Mouse (Mus musculus) heart, embryonic 13.5 days (tissue): Measurements from ENCODE around the gene Sipa1l3. TPM values are rescaled to one million over a fixed set of nuclear protein-coding genes. Genes with fewer than 3 reads are reported as not detected.

Experiments
- ATAC-seq: fragments of 200-750 bp; cut with Nextera tagmentation; 2 replicates; pipeline ENCODE4 v1.8.0; 2017; ENCODE audit warnings: moderate TSS enrichment; ENCODE audit not compliant: insufficient number of reproducible peaks, low FRiP score, low TSS enrichment; ENCODE audit errors: extremely low read depth
- H3K27ac ChIP-seq: fragments of 300-500 bp; sonication (generic); replicated peaks from 2 replicates; pipeline ENCODE4 v1.5.1; 2015; ENCODE audit warnings: moderate library complexity, mild to moderate bottlenecking, inconsistent platforms
- H3K27me3 ChIP-seq: fragments of 300-500 bp; sonication (generic); replicated peaks from 2 replicates; pipeline ENCODE4 v1.6.1; 2015; ENCODE audit warnings: mild to moderate bottlenecking, inconsistent platforms
- H3K36me3 ChIP-seq: fragments of 300-500 bp; sonication (generic); 2 replicates; pipeline ENCODE4 v1.6.1; 2015; ENCODE audit warnings: mild to moderate bottlenecking, inconsistent platforms
- H3K4me1 ChIP-seq: fragments of 300-500 bp; sonication (generic); 2 replicates; pipeline ENCODE4 v1.6.1; 2015; ENCODE audit warnings: inconsistent platforms
- H3K4me2 ChIP-seq: fragments of 300-500 bp; sonication (generic); 2 replicates; pipeline ENCODE4 v1.6.1; 2015; ENCODE audit warnings: inconsistent platforms, mild to moderate bottlenecking, moderate library complexity
- H3K4me3 ChIP-seq: fragments of 300-500 bp; sonication (generic); 2 replicates; pipeline ENCODE4 v1.5.1; 2015; ENCODE audit warnings: moderate library complexity, mild to moderate bottlenecking, inconsistent platforms
- H3K9ac ChIP-seq: fragments of 300-500 bp; sonication (generic); 2 replicates; pipeline ENCODE4 v1.6.1; 2015; ENCODE audit warnings: inconsistent platforms, mild to moderate bottlenecking, moderate library complexity
- H3K9me3 ChIP-seq: fragments of 300-500 bp; sonication (generic); 2 replicates; pipeline ENCODE4 v1.6.1; 2016; ENCODE audit warnings: inconsistent platforms
- WGBS: fragments of 180-500 bp; shearing (Covaris S2); methylation state at CpG from one replicate; pipeline ENCODE4 v1.1.7; 2015; ENCODE audit warnings: mixed read lengths; 5-methylcytosine and 5-hydroxymethylcytosine counted together
- polyA plus RNA-seq: library from polyadenylated mRNA; unstranded; fragments of >200 nt; fragmentation: Nextera tagmentation; extraction: Ambion mirVana; gene quantifications from 2 replicates; pipeline ENCODE4 v1.2.1, GENCODE M21; 2015

The Sipa1l3 gene
- polyA plus RNA-seq, 1 experiment from 2014 or later, result 4.1 TPM

DNA sequence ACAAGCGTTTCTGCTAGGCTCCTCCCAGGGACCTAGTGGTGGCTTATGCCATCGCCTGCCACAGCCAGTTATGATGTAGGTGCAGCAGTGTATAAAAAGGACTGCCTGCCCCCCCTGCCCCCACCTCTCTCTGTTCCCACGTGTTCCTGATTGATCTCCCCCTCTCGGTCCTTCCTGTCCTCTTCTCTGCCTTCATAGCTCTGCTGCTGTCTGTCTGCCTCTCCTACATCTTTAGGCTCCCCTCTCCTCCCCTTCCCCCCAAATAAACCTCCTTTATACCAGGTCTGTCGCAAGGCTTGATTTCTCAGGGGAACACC, 150.5 kb downstream of the Sipa1l3 start:
- H3K4me1 ChIP-seq, result no peaks in the 10 kb centered on the region
- no peak overlapping the region for H3K4me2 ChIP-seq
- no peaks in the 10 kb centered on the region for H3K9me3 ChIP-seq
- H3K36me3 ChIP-seq, result 0 out of 2 replicates have a peak, but pooled peaks cover 2% of the 10 kb centered on the region
- WGBS, result 44% methylated on average over 5 of the region's 5 CpGs
- H3K9ac ChIP-seq, result no peak overlapping the region
- H3K4me3 ChIP-seq, result no peak overlapping the region
- ATAC-seq, result no peak
- H3K27me3 ChIP-seq, result peaks cover 19% of the 10 kb centered on the region
- H3K27ac ChIP-seq, result no peak overlapping the region

DNA sequence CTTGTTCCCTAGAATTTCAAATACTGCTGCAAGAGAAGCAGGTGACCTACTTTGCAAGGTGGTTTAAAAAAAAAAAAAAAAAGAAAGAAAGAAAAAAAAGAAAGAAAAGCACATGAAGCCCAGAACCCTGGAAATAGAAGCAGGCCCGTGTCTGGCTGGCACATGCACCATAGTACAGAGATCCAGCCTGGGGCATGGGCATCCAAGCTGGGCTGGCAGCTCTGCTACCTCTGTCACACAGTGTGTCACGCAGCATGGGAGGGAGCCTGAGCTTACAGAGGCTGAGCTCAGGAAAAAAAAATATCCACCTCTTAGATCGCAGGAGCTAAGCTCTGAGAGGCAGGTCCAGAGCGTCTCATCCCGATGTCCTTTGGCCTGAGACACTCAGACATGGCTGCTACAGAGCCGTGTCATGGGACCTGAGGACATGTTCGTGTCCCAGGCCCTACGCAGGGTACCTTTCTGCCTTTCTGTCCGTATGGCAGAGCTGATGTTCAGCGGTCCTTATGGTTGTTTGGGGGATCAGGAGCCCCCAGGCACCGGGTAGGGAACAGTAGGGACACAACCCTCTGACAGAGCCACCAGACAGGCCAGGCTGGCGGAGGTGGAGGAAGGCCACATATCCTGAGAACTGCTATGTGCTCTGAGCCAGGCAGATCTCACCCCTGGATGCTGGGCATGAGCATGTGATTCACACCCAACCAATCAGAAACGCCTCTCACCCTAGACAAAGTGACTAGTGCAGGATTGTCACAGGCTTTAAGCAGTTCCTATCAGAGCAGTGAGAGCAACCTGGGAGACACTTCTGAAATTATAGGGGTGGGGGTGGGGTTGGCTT, 151.1 kb downstream of the Sipa1l3 start:
- 0 out of 2 replicates have a peak, but pooled peaks cover 2% of the 10 kb centered on the region for H3K36me3 ChIP-seq
- H3K27ac ChIP-seq, result no peak overlapping the region
- WGBS, result 79% methylated on average over 13 of the region's 13 CpGs
- no peak overlapping the region for H3K9ac ChIP-seq
- ATAC-seq, result no peak
- no peak overlapping the region for H3K4me3 ChIP-seq
- no peaks in the 10 kb centered on the region for H3K4me1 ChIP-seq
- H3K4me2 ChIP-seq, result no peak overlapping the region
- H3K9me3 ChIP-seq, result no peaks in the 10 kb centered on the region
- H3K27me3 ChIP-seq, result peaks cover 15% of the 10 kb centered on the region; the same call in 1 of the 2 replicates

DNA sequence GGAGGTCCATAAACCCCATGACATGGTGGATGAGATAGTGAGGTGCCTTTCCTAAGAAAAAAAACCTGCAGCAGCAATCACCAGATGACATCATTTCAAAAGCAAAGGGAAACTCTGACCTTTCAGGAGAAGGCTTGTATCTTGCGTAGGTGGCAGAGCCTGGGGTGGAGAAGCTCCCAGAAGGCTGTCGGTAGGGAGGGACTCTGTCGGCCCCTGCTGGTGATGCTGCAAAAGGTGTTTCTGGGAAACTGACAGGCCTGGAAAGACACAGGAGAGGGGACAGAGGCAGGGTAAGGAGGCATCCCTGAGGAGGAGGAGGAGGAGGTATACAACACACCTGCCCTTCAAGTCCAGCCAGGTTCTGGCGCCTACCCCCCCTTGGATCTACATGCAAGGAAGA, 154.4 kb downstream of the Sipa1l3 start:
- Histone ChIP-seq H3K4me3 (no peak overlapping the region), H3K27me3 (no peaks in the 10 kb centered on the region), H3K9me3 (no peaks in the 10 kb centered on the region), H3K9ac (no peak overlapping the region), H3K27ac (no peak overlapping the region), H3K36me3 (no peaks in the 10 kb centered on the region), H3K4me1 (no peaks in the 10 kb centered on the region), H3K4me2 (no peak overlapping the region)
- no peak for ATAC-seq
- WGBS, result 29% methylated on average over 4 of the region's 4 CpGs

DNA sequence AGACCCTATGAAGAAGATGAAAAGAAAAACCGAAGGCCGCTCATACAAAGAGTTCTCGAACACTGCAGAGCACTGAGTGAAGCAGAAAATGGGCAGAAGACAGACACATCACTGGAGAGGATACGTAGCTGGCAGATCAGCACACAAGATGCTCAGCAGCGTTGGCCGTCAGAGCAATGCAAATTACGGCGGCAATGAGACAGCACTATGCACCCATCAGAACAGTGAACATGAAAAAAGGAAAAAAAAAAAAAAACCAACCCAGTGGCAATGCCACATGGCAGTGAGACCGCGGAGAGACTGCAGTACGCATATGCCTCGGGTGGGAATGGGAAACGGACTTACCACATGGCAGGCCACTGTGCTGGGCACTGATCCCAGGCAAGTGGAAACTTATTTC, 156.9 kb downstream of the Sipa1l3 start:
- ATAC-seq, result no peak
- no peak overlapping the region for H3K4me3 ChIP-seq
- H3K9me3 ChIP-seq, result no peaks in the 10 kb centered on the region
- H3K27ac ChIP-seq, result no peak overlapping the region
- H3K9ac ChIP-seq, result no peak overlapping the region
- peaks cover 7% of the 10 kb centered on the region for H3K36me3 ChIP-seq
- H3K4me2 ChIP-seq, result no peak overlapping the region
- no peaks in the 10 kb centered on the region for H3K27me3 ChIP-seq
- no peaks in the 10 kb centered on the region for H3K4me1 ChIP-seq
- 92% methylated on average over 13 of the region's 13 CpGs for WGBS

DNA sequence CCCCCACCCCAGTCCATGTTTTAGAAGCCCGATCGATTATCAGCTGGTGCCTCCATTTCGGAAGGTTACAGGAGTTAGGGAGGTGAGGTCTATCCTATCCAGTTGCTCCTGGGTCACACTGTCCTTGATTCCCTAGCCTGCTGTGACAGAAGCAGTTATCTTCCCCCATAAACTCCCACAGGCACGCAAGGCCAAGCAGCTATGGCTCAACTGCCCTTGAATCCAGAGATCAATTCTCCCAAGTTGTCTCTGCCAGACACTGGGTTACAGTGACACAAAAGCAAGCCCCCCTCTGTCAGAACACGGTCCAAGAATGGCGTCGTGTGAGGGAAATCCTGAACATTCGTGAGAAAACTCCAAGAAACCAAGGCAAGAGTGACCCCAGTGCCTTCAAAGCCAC, 163.0 kb downstream of the Sipa1l3 start:
- H3K4me1 ChIP-seq, result no peaks in the 10 kb centered on the region
- H3K9me3 ChIP-seq, result no peaks in the 10 kb centered on the region
- H3K4me3 ChIP-seq, result no peak overlapping the region
- ATAC-seq, result no peak
- 83% methylated on average over 8 of the region's 8 CpGs for WGBS
- H3K4me2 ChIP-seq, result no peak overlapping the region
- H3K9ac ChIP-seq, result no peak overlapping the region
- H3K36me3 ChIP-seq, result peaks cover 7% of the 10 kb centered on the region
- no peak overlapping the region for H3K27ac ChIP-seq
- H3K27me3 ChIP-seq, result no peaks in the 10 kb centered on the region

DNA sequence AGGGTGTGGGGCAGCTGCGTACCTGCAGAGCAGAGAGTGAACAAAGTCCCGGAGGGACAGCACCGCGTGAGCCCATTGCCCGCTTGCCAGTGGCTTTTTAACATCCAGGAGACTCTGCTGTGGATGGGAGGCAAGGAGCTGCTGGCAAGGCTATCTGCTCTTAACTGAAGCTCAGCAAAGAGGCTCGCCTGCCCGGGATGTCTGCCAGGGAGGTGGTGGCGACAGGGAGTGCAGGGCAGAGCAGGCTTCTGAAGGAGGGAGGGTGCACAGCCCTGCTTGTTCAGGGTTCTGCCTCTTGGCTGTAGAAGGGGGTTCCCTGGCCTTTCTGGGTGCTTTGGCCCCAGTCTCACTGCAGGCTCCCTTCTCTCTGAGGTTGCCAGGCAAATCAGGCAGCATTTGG, 164.3 kb downstream of the Sipa1l3 start:
- WGBS, result 64% methylated on average over 8 of the region's 8 CpGs
- peaks cover 7% of the 10 kb centered on the region for H3K36me3 ChIP-seq
- no peak overlapping the region for H3K4me3 ChIP-seq
- H3K4me1 ChIP-seq, result no peaks in the 10 kb centered on the region
- no peak for ATAC-seq
- H3K4me2 ChIP-seq, result no peak overlapping the region
- H3K27ac ChIP-seq, result no peak overlapping the region
- no peak overlapping the region for H3K9ac ChIP-seq
- H3K27me3 ChIP-seq, result no peaks in the 10 kb centered on the region
- H3K9me3 ChIP-seq, result no peaks in the 10 kb centered on the region

DNA sequence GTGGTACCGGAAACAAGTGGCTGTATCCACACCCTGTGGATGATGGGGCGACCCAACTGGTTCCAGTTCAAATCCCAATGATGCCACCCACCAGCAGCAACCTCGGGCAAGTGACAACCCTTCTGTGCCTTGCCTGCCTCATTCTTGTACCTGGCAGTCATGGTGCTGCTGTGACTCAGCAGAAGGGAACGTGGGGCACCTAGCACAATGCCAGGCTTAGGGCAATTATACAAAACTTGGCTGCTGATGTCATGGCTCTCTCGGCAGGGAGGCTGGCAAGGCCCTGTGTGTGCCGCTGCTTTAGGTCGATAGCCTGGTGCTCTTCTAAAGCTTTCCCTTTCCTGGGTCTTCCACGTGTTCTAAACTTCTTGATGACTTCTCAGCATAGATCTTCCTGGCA, 166.2 kb downstream of the Sipa1l3 start:
- Histone ChIP-seq H3K27ac (no peak overlapping the region), H3K9ac (no peak overlapping the region), H3K27me3 (no peaks in the 10 kb centered on the region), H3K4me1 (no peaks in the 10 kb centered on the region), H3K36me3 (peaks cover 10% of the 10 kb centered on the region; the same call in 1 of the 2 replicates), H3K9me3 (no peaks in the 10 kb centered on the region), H3K4me2 (no peak overlapping the region), H3K4me3 (no peak overlapping the region)
- whole genome bisulfite sequencing, result 85% methylated on average over 8 of the region's 8 CpGs
- no peak for ATAC-seq

DNA sequence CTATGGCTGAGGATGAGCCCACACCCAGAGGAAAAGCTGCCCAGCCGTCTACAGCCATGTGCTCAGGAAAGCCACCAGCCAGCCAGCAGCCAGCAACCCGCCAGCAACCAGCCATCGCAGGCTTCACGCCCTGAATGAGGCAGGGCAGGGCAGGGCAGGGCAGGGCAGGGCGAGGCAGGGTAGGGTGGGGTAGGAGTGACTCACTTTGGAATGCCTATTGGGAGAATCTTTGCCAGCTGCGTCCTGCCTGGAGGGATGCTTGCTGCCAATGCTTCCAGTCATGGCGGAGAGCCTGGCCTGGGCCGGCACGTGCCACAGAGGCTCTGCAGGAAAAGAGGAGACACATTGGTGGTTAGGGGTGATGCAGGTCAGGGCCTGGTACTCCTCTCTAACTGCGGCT, 168.0 kb downstream of the Sipa1l3 start:
- 85% methylated on average over 10 of the region's 10 CpGs for WGBS
- H3K4me3 ChIP-seq, result no peak overlapping the region
- ATAC-seq, result no peak
- H3K36me3 ChIP-seq, result peaks cover 9% of the 10 kb centered on the region; the same call in 1 of the 2 replicates
- H3K27ac ChIP-seq, result no peak overlapping the region
- H3K4me1 ChIP-seq, result no peaks in the 10 kb centered on the region
- no peak overlapping the region for H3K4me2 ChIP-seq
- no peaks in the 10 kb centered on the region for H3K27me3 ChIP-seq
- no peaks in the 10 kb centered on the region for H3K9me3 ChIP-seq
- H3K9ac ChIP-seq, result no peak overlapping the region

DNA sequence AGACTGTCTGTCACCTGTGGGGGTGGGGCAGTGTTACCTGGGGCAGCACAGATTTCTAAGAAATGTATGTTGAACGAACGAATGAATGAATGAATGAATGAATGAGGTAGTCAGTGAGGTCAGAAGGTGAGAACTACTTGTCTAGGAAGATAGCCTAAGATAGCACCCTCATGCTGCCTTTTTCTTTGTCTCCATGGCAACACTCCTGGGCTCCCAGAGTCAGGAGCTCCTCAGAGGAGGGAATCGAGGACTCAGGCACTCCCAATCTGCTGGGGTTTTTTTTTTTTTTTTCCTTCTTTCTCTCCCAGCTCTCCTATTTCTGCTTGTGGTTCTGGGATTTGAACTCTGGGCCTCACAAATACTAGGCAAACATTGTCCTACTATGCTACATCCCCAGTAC, 172.2 kb downstream of the Sipa1l3 start:
- Histone ChIP-seq H3K9me3 (no peaks in the 10 kb centered on the region), H3K4me2 (no peak overlapping the region), H3K27me3 (no peaks in the 10 kb centered on the region), H3K36me3 (0 out of 2 replicates have a peak, but pooled peaks cover 9% of the 10 kb centered on the region), H3K9ac (no peak overlapping the region), H3K27ac (no peak overlapping the region), H3K4me3 (no peak overlapping the region), H3K4me1 (peaks cover 8% of the 10 kb centered on the region)
- WGBS, result 58% methylated on average over 3 of the region's 3 CpGs
- no peak for ATAC-seq

DNA sequence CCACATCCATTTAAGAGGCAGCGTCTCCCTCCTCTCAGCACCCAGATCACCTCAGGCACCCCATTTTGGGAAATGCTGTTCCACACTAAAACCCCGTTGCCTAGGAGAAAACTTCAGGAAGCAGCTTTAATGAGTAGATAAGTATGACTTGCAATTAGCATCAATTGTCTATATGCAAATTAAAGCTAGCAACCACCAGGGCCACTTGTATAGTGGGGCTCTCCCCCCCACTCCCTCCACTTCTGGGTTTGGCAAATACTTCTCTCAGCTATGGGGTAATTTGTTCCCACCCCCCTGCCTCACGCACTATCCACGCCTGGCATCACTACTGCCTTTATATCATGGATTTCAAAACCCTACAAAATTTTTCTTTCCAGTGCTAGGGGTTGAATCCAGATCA, 172.9 kb downstream of the Sipa1l3 start:
- no peaks in the 10 kb centered on the region for H3K27me3 ChIP-seq
- no peak overlapping the region for H3K9ac ChIP-seq
- H3K9me3 ChIP-seq, result no peaks in the 10 kb centered on the region
- ATAC-seq, result no peak
- peaks cover 8% of the 10 kb centered on the region for H3K4me1 ChIP-seq
- no peak overlapping the region for H3K27ac ChIP-seq
- H3K36me3 ChIP-seq, result 0 out of 2 replicates have a peak, but pooled peaks cover 9% of the 10 kb centered on the region
- H3K4me2 ChIP-seq, result no peak overlapping the region
- H3K4me3 ChIP-seq, result no peak overlapping the region
- 90% methylated on average over 4 of the region's 4 CpGs for WGBS

DNA sequence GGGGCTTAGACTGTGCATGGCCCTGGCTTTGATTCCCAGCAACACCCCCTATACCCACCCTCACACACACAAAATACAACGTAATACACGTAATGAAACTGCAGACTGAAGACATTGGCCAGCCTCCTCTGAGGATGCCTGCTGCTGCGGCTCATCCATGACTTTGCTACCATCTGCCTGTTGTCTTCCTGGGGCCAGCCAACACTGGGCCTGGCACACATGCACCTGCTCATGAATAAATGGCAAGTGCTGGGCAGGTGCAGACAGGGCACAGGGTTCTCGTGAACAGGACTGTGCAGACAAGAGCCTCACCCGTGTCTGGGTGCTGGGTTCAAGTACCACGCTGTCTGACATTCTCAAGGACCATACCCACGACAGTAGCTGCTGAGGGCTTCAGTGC, 174.7 kb downstream of the Sipa1l3 start:
- H3K4me3 ChIP-seq, result no peak overlapping the region
- no peaks in the 10 kb centered on the region for H3K9me3 ChIP-seq
- no peaks in the 10 kb centered on the region for H3K27me3 ChIP-seq
- H3K27ac ChIP-seq, result no peak overlapping the region
- 89% methylated on average over 7 of the region's 7 CpGs for WGBS
- H3K9ac ChIP-seq, result no peak overlapping the region
- 0 out of 2 replicates have a peak, but pooled peaks cover 9% of the 10 kb centered on the region for H3K36me3 ChIP-seq
- H3K4me2 ChIP-seq, result no peak overlapping the region
- H3K4me1 ChIP-seq, result peaks cover 13% of the 10 kb centered on the region
- ATAC-seq, result no peak

DNA sequence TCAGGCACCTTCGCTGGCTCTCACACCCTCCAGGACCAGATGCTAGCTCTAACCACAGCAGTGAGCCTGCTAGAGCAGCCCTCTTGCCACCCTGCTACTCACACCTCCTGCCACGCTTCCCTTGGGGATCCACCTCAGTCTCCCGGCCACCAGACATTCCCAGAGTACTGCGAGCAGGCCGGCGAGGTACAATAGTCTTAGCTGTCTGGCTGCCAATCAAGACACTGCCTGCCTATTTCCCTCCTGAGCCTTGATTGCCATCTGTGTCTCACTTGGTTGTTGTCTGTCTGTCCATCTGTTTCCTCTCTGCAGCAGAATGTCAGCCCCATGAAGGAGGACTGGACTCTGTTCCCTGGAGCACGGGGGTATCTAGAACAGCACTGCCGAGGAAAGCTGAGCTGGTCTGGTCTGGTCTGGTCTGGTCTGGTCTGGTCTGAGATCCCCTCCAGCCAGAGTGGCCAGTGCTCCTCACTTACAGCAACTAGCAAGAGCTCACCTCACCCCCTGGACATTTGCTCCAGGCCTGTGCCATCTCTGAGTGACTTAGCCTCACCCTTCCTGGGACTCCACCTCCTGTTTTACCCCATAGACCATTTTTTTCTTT, 175.8 kb downstream of the Sipa1l3 start:
- H3K9ac ChIP-seq, result no peak overlapping the region
- H3K27ac ChIP-seq, result no peak overlapping the region
- 41% methylated on average over 8 of the region's 8 CpGs for WGBS
- H3K4me3 ChIP-seq, result no peak overlapping the region
- H3K9me3 ChIP-seq, result no peaks in the 10 kb centered on the region
- H3K4me1 ChIP-seq, result peaks cover 13% of the 10 kb centered on the region
- H3K4me2 ChIP-seq, result no peak overlapping the region
- ATAC-seq, result no peak
- no peaks in the 10 kb centered on the region for H3K27me3 ChIP-seq
- 0 out of 2 replicates have a peak, but pooled peaks cover under 1% of the 10 kb centered on the region for H3K36me3 ChIP-seq
